Mouse (Mus musculus): ENCODE measurements around the gene Sox5. TPM values are rescaled to one million over a fixed set of nuclear protein-coding genes. Genes with fewer than 3 reads are reported as not detected.

The Sox5 gene
- polyA plus RNA-seq, 1 experiment from 2014 or later, result 27.0 TPM

- Histone ChIP-seq H3K4me2 (replicated peaks) (no peak overlapping the region), H3K36me3 (replicated peaks; ENCODE audit: control insufficient read depth, insufficient read depth) (no peaks in the 10 kb centered on the region), H3K27ac (no peak overlapping the region), H3K9me3 (ENCODE audit: control insufficient read depth, low read length) (no peaks in the 10 kb centered on the region), H3K27me3 (ENCODE audit: control insufficient read depth, insufficient read depth, low read length) (no peaks in the 10 kb centered on the region), H3K9ac (no peak overlapping the region), H3K4me1 (replicated peaks; ENCODE audit: control insufficient read depth, insufficient read depth, low read length) (0 out of 2 replicates have a peak, but pooled peaks cover 3% of the 10 kb centered on the region), H3K4me3 (replicated peaks; ENCODE audit: low read length) (no peak overlapping the region)
- no peak for DNase-seq (ENCODE audit: low spot score)
- ATAC-seq (ENCODE audit: low FRiP score), result no peak
- WGBS, result 81% methylated on average over 1 of the region's 1 CpGs
Observed at GRCm38 (mm10) chr6:144443681-144444080, 338.1 kb downstream of the Sox5 start.

GRCm38 (mm10) chr6:144429276-144429675, 352.5 kb downstream of the Sox5 start:
- no peaks in the 10 kb centered on the region for H3K27me3 ChIP-seq (ENCODE audit: control insufficient read depth, insufficient read depth, low read length)
- no peak for DNase-seq (ENCODE audit: low spot score)
- H3K9ac ChIP-seq, result no peak overlapping the region
- H3K4me3 ChIP-seq (replicated peaks; ENCODE audit: low read length), result no peak overlapping the region
- no peak overlapping the region for H3K4me2 ChIP-seq (replicated peaks)
- no peaks in the 10 kb centered on the region for H3K9me3 ChIP-seq (ENCODE audit: control insufficient read depth, low read length)
- no peaks in the 10 kb centered on the region for H3K36me3 ChIP-seq (replicated peaks; ENCODE audit: control insufficient read depth, insufficient read depth)
- no peak overlapping the region for H3K27ac ChIP-seq
- no peak for ATAC-seq (ENCODE audit: low FRiP score)
- 0 out of 2 replicates have a peak, but pooled peaks cover 9% of the 10 kb centered on the region for H3K4me1 ChIP-seq (replicated peaks; ENCODE audit: control insufficient read depth, insufficient read depth, low read length)
- 81% methylated on average over 5 of the region's 5 CpGs for WGBS

- Histone ChIP-seq H3K27ac (no peak overlapping the region), H3K4me1 (replicated peaks; ENCODE audit: control insufficient read depth, insufficient read depth, low read length) (no peaks in the 10 kb centered on the region), H3K36me3 (replicated peaks; ENCODE audit: control insufficient read depth, insufficient read depth) (no peaks in the 10 kb centered on the region), H3K9me3 (ENCODE audit: control insufficient read depth, low read length) (no peaks in the 10 kb centered on the region), H3K9ac (no peak overlapping the region), H3K4me2 (replicated peaks) (no peak overlapping the region), H3K27me3 (ENCODE audit: control insufficient read depth, insufficient read depth, low read length) (no peaks in the 10 kb centered on the region), H3K4me3 (replicated peaks; ENCODE audit: low read length) (no peak overlapping the region)
- ATAC-seq (ENCODE audit: low FRiP score) (no peak), DNase-seq (ENCODE audit: low spot score) (no peak)
- 92% methylated on average over 3 of the region's 3 CpGs for WGBS
Observed at GRCm38 (mm10) chr6:144408030-144408429, 373.7 kb downstream of the Sox5 start.

GRCm38 (mm10) chr6:144398115-144398514, 383.7 kb downstream of the Sox5 start:
- no peaks in the 10 kb centered on the region for H3K36me3 ChIP-seq (replicated peaks; ENCODE audit: control insufficient read depth, insufficient read depth)
- no peak overlapping the region for H3K27ac ChIP-seq
- H3K9me3 ChIP-seq (ENCODE audit: control insufficient read depth, low read length), result no peaks in the 10 kb centered on the region
- H3K4me3 ChIP-seq (replicated peaks; ENCODE audit: low read length), result no peak overlapping the region
- H3K27me3 ChIP-seq (ENCODE audit: control insufficient read depth, insufficient read depth, low read length), result 0 out of 2 replicates have a peak, but pooled peaks cover 3% of the 10 kb centered on the region
- 0 out of 2 replicates have a peak, but pooled peaks cover 6% of the 10 kb centered on the region for H3K4me1 ChIP-seq (replicated peaks; ENCODE audit: control insufficient read depth, insufficient read depth, low read length)
- peak overlapping the region; percentile 17; the same call in 1 of the 2 replicates for H3K4me2 ChIP-seq (replicated peaks)
- 19% methylated on average over 10 of the region's 10 CpGs for WGBS
- no peak for DNase-seq (ENCODE audit: low spot score)
- no peak overlapping the region for H3K9ac ChIP-seq
- ATAC-seq (ENCODE audit: low FRiP score), result no peak

- no peaks in the 10 kb centered on the region for H3K36me3 ChIP-seq (replicated peaks; ENCODE audit: control insufficient read depth, insufficient read depth)
- no peak overlapping the region for H3K9ac ChIP-seq
- H3K27ac ChIP-seq, result no peak overlapping the region
- 61% methylated on average over 6 of the region's 6 CpGs for WGBS
- 0 out of 2 replicates have a peak, but pooled peaks cover 3% of the 10 kb centered on the region for H3K4me1 ChIP-seq (replicated peaks; ENCODE audit: control insufficient read depth, insufficient read depth, low read length)
- H3K9me3 ChIP-seq (ENCODE audit: control insufficient read depth, low read length), result no peaks in the 10 kb centered on the region
- no peak overlapping the region for H3K4me2 ChIP-seq (replicated peaks)
- 0 out of 2 replicates have a peak, but pooled peaks cover 3% of the 10 kb centered on the region for H3K27me3 ChIP-seq (ENCODE audit: control insufficient read depth, insufficient read depth, low read length)
- ATAC-seq (ENCODE audit: low FRiP score), result no peak
- DNase-seq (ENCODE audit: low spot score), result no peak
- H3K4me3 ChIP-seq (replicated peaks; ENCODE audit: low read length), result no peak overlapping the region
Observed at GRCm38 (mm10) chr6:144393151-144393550, 388.6 kb downstream of the Sox5 start.

GRCm38 (mm10) chr6:144389333-144390054, 392.3 kb downstream of the Sox5 start:
- ATAC-seq (ENCODE audit: low FRiP score) (no peak), DNase-seq (ENCODE audit: low spot score) (no peak)
- H3K4me1 ChIP-seq (replicated peaks; ENCODE audit: control insufficient read depth, insufficient read depth, low read length), result no peaks in the 10 kb centered on the region
- H3K36me3 ChIP-seq (replicated peaks; ENCODE audit: control insufficient read depth, insufficient read depth), result no peaks in the 10 kb centered on the region
- no peak overlapping the region for H3K27ac ChIP-seq
- no peak overlapping the region for H3K9ac ChIP-seq
- no peaks in the 10 kb centered on the region for H3K9me3 ChIP-seq (ENCODE audit: control insufficient read depth, low read length)
- H3K27me3 ChIP-seq (ENCODE audit: control insufficient read depth, insufficient read depth, low read length), result no peaks in the 10 kb centered on the region
- 83% methylated on average over 14 of the region's 14 CpGs for WGBS
- no peak overlapping the region for H3K4me3 ChIP-seq (replicated peaks; ENCODE audit: low read length)
- H3K4me2 ChIP-seq (replicated peaks), result no peak overlapping the region

- H3K4me1 ChIP-seq (replicated peaks; ENCODE audit: control insufficient read depth, insufficient read depth, low read length), result no peaks in the 10 kb centered on the region
- H3K36me3 ChIP-seq (replicated peaks; ENCODE audit: control insufficient read depth, insufficient read depth), result no peaks in the 10 kb centered on the region
- H3K9ac ChIP-seq, result no peak overlapping the region
- no peak overlapping the region for H3K4me3 ChIP-seq (replicated peaks; ENCODE audit: low read length)
- H3K27ac ChIP-seq, result no peak overlapping the region
- H3K4me2 ChIP-seq (replicated peaks), result no peak overlapping the region
- ATAC-seq (ENCODE audit: low FRiP score) (no peak), DNase-seq (ENCODE audit: low spot score) (no peak)
- no peaks in the 10 kb centered on the region for H3K27me3 ChIP-seq (ENCODE audit: control insufficient read depth, insufficient read depth, low read length)
- no peaks in the 10 kb centered on the region for H3K9me3 ChIP-seq (ENCODE audit: control insufficient read depth, low read length)
- 56% methylated on average over 17 of the region's 17 CpGs for WGBS
Observed at GRCm38 (mm10) chr6:144387539-144388255, 394.1 kb downstream of the Sox5 start.

GRCm38 (mm10) chr6:144380641-144381040, 401.1 kb downstream of the Sox5 start:
- WGBS, result 74% methylated on average over 6 of the region's 6 CpGs
- Histone ChIP-seq H3K4me2 (replicated peaks) (no peak overlapping the region), H3K27ac (no peak overlapping the region), H3K36me3 (replicated peaks; ENCODE audit: control insufficient read depth, insufficient read depth) (no peaks in the 10 kb centered on the region), H3K4me3 (replicated peaks; ENCODE audit: low read length) (no peak overlapping the region), H3K4me1 (replicated peaks; ENCODE audit: control insufficient read depth, insufficient read depth, low read length) (no peaks in the 10 kb centered on the region), H3K27me3 (ENCODE audit: control insufficient read depth, insufficient read depth, low read length) (no peaks in the 10 kb centered on the region), H3K9me3 (ENCODE audit: control insufficient read depth, low read length) (no peaks in the 10 kb centered on the region), H3K9ac (no peak overlapping the region)
- DNase-seq (ENCODE audit: low spot score) (no peak), ATAC-seq (ENCODE audit: low FRiP score) (no peak)

GRCm38 (mm10) chr6:144380171-144380570, 401.6 kb downstream of the Sox5 start:
- Histone ChIP-seq H3K9me3 (ENCODE audit: control insufficient read depth, low read length) (no peaks in the 10 kb centered on the region), H3K27ac (no peak overlapping the region), H3K4me1 (replicated peaks; ENCODE audit: control insufficient read depth, insufficient read depth, low read length) (no peaks in the 10 kb centered on the region), H3K9ac (no peak overlapping the region), H3K4me3 (replicated peaks; ENCODE audit: low read length) (no peak overlapping the region), H3K36me3 (replicated peaks; ENCODE audit: control insufficient read depth, insufficient read depth) (no peaks in the 10 kb centered on the region), H3K27me3 (ENCODE audit: control insufficient read depth, insufficient read depth, low read length) (no peaks in the 10 kb centered on the region), H3K4me2 (replicated peaks) (no peak overlapping the region)
- no peak for ATAC-seq (ENCODE audit: low FRiP score)
- no peak for DNase-seq (ENCODE audit: low spot score)
- 66% methylated on average over 15 of the region's 15 CpGs for WGBS
